Mouse (Mus musculus): ENCODE results near the gene Usp35. TPM values are rescaled to one million over a fixed set of nuclear protein-coding genes. Genes with fewer than 3 reads are reported as not detected.
A peak's percentile ranks its signal among the peaks of the same experiment; 100 is the strongest.

Gene Usp35
- polyA plus RNA-seq, 1 experiment, result 1.6 TPM

GRCm38 (mm10) chr7:97312856-97313255 is 19.0 kb downstream of the Usp35 start:
- Histone ChIP-seq H3K79me2 (ENCODE audit: control insufficient read depth, insufficient read depth) (no peaks in the 10 kb centered on the region), H3K4me2 (ENCODE audit: low read depth) (no peak overlapping the region), H3ac (ENCODE audit: control insufficient read depth, insufficient read length) (no peak overlapping the region), H3K27me3 (ENCODE audit: control insufficient read depth, insufficient read depth, insufficient read length) (no peaks in the 10 kb centered on the region), H3K4me3 (no peak overlapping the region), H3K36me3 (ENCODE audit: control insufficient read depth, insufficient read depth) (peaks cover 9% of the 10 kb centered on the region)
- no peak for TF ChIP-seq TCF12 (IDR thresholded peaks at IDR 0.05; ENCODE audit: insufficient read depth, poor library complexity, severe bottlenecking)
- no peak for TF ChIP-seq REST (IDR thresholded peaks at IDR 0.05; ENCODE audit: insufficient read depth, insufficient read length)
- TF ChIP-seq POLR2A (IDR thresholded peaks at IDR 0.05; ENCODE audit: insufficient read length, low read depth), result no peak
- no peak for TF ChIP-seq USF1 (IDR thresholded peaks at IDR 0.05; ENCODE audit: low read depth)
- TF ChIP-seq E2F4 (IDR thresholded peaks at IDR 0.05; ENCODE audit: insufficient read depth), result no peak
- no peak for TF ChIP-seq MAX (IDR thresholded peaks at IDR 0.05; ENCODE audit: low read depth)
- no peak for TF ChIP-seq POLR2AphosphoS2 (IDR thresholded peaks at IDR 0.05; ENCODE audit: insufficient read length, low read depth)
- no peak for TF ChIP-seq CEBPB (IDR thresholded peaks at IDR 0.05; ENCODE audit: insufficient read depth, poor library complexity, severe bottlenecking)
- no peak for TF ChIP-seq TCF3 (IDR thresholded peaks at IDR 0.05; ENCODE audit: insufficient read length, low read depth)
- TF ChIP-seq SRF (IDR thresholded peaks at IDR 0.05; ENCODE audit: control insufficient read depth, insufficient read length, low read depth), result no peak
- no peak for TF ChIP-seq MYOG (IDR thresholded peaks at IDR 0.05; ENCODE audit: control insufficient read depth in 1 of 3, insufficient read depth in 1 of 3, insufficient read length in 2 of 3, low read depth in 2 of 3)
- TF ChIP-seq MYOD1 (IDR thresholded peaks at IDR 0.05; ENCODE audit: control insufficient read depth in 1 of 3, insufficient read length in 2 of 3, low read depth in 2 of 3), result no peak

- no peak for TF ChIP-seq E2F4 (IDR thresholded peaks at IDR 0.05; ENCODE audit: insufficient read depth)
- TF ChIP-seq TCF12 (IDR thresholded peaks at IDR 0.05; ENCODE audit: insufficient read depth, poor library complexity, severe bottlenecking), result no peak
- no peak for TF ChIP-seq USF1 (IDR thresholded peaks at IDR 0.05; ENCODE audit: low read depth)
- no peak for TF ChIP-seq TCF3 (IDR thresholded peaks at IDR 0.05; ENCODE audit: insufficient read length, low read depth)
- no peak for TF ChIP-seq CEBPB (IDR thresholded peaks at IDR 0.05; ENCODE audit: insufficient read depth, poor library complexity, severe bottlenecking)
- TF ChIP-seq MAX (IDR thresholded peaks at IDR 0.05; ENCODE audit: low read depth), result no peak
- no peak for TF ChIP-seq POLR2AphosphoS2 (IDR thresholded peaks at IDR 0.05; ENCODE audit: insufficient read length, low read depth)
- Histone ChIP-seq H3K4me3 (no peak overlapping the region), H3K4me2 (ENCODE audit: low read depth) (no peak overlapping the region), H3K27me3 (ENCODE audit: control insufficient read depth, insufficient read depth, insufficient read length) (no peaks in the 10 kb centered on the region), H3ac (ENCODE audit: control insufficient read depth, insufficient read length) (no peak overlapping the region), H3K79me2 (ENCODE audit: control insufficient read depth, insufficient read depth) (no peaks in the 10 kb centered on the region), H3K36me3 (ENCODE audit: control insufficient read depth, insufficient read depth) (peaks cover 9% of the 10 kb centered on the region)
Observed at GRCm38 (mm10) chr7:97312196-97312595, 19.6 kb downstream of the Usp35 start.

GRCm38 (mm10) chr7:97311620-97312019 is 20.2 kb downstream of the Usp35 start:
- no peak overlapping the region for H3K4me3 ChIP-seq
- TF ChIP-seq REST (IDR thresholded peaks at IDR 0.05; ENCODE audit: insufficient read depth, insufficient read length), result no peak
- peak; percentile 28 for TF ChIP-seq POLR2A (IDR thresholded peaks at IDR 0.05; ENCODE audit: insufficient read length, low read depth)
- peak; percentile 56 for TF ChIP-seq POLR2AphosphoS2 (IDR thresholded peaks at IDR 0.05; ENCODE audit: insufficient read length, low read depth)
- TF ChIP-seq USF1 (IDR thresholded peaks at IDR 0.05; ENCODE audit: low read depth), result no peak
- H3K36me3 ChIP-seq (ENCODE audit: control insufficient read depth, insufficient read depth), result peaks cover 9% of the 10 kb centered on the region

GRCm38 (mm10) chr7:97310341-97310635 is 21.5 kb downstream of the Usp35 start:
- Histone ChIP-seq H3ac (ENCODE audit: control insufficient read depth, insufficient read length) (no peak overlapping the region), H3K79me2 (ENCODE audit: control insufficient read depth, insufficient read depth) (no peaks in the 10 kb centered on the region), H3K4me3 (no peak overlapping the region), H3K36me3 (ENCODE audit: control insufficient read depth, insufficient read depth) (peaks cover 13% of the 10 kb centered on the region), H3K27me3 (ENCODE audit: control insufficient read depth, insufficient read depth, insufficient read length) (no peaks in the 10 kb centered on the region), H3K4me2 (ENCODE audit: low read depth) (no peak overlapping the region)
- no peak for TF ChIP-seq MYOG (IDR thresholded peaks at IDR 0.05; ENCODE audit: control insufficient read depth in 1 of 3, insufficient read depth in 1 of 3, insufficient read length in 2 of 3, low read depth in 2 of 3)
- TF ChIP-seq CEBPB (IDR thresholded peaks at IDR 0.05; ENCODE audit: insufficient read depth, poor library complexity, severe bottlenecking), result no peak
- no peak for TF ChIP-seq MAX (IDR thresholded peaks at IDR 0.05; ENCODE audit: low read depth)
- TF ChIP-seq TCF12 (IDR thresholded peaks at IDR 0.05; ENCODE audit: insufficient read depth, poor library complexity, severe bottlenecking), result no peak
- TF ChIP-seq REST (IDR thresholded peaks at IDR 0.05; ENCODE audit: insufficient read depth, insufficient read length), result no peak
- TF ChIP-seq POLR2A (IDR thresholded peaks at IDR 0.05; ENCODE audit: insufficient read length, low read depth), result no peak
- TF ChIP-seq TCF3 (IDR thresholded peaks at IDR 0.05; ENCODE audit: insufficient read length, low read depth), result no peak
- no peak for TF ChIP-seq SRF (IDR thresholded peaks at IDR 0.05; ENCODE audit: control insufficient read depth, insufficient read length, low read depth)

More at GRCm38 (mm10) chr7:97311620-97312019, 20.2 kb downstream of the Usp35 start:
- Histone ChIP-seq H3K27me3 (ENCODE audit: control insufficient read depth, insufficient read depth, insufficient read length) (no peaks in the 10 kb centered on the region), H3K4me2 (ENCODE audit: low read depth) (no peak overlapping the region), H3ac (ENCODE audit: control insufficient read depth, insufficient read length) (no peak overlapping the region), H3K79me2 (ENCODE audit: control insufficient read depth, insufficient read depth) (no peaks in the 10 kb centered on the region)

GRCm38 (mm10) chr7:97309461-97310340 is 22.1 kb downstream of the Usp35 start:
- H3K27me3 ChIP-seq (ENCODE audit: control insufficient read depth, insufficient read depth, insufficient read length), result no peaks in the 10 kb centered on the region
- no peak overlapping the region for H3ac ChIP-seq (ENCODE audit: control insufficient read depth, insufficient read length)
- no peaks in the 10 kb centered on the region for H3K79me2 ChIP-seq (ENCODE audit: control insufficient read depth, insufficient read depth)
- no peak overlapping the region for H3K4me2 ChIP-seq (ENCODE audit: low read depth)
- TF ChIP-seq MYOD1 (IDR thresholded peaks at IDR 0.05; ENCODE audit: control insufficient read depth in 1 of 3, insufficient read length in 2 of 3, low read depth in 2 of 3), result no peak
- no peak for TF ChIP-seq POLR2AphosphoS2 (IDR thresholded peaks at IDR 0.05; ENCODE audit: insufficient read length, low read depth)
- no peak for TF ChIP-seq E2F4 (IDR thresholded peaks at IDR 0.05; ENCODE audit: insufficient read depth)
- no peak for TF ChIP-seq TCF12 (IDR thresholded peaks at IDR 0.05; ENCODE audit: insufficient read depth, poor library complexity, severe bottlenecking)
- no peak for TF ChIP-seq MAX (IDR thresholded peaks at IDR 0.05; ENCODE audit: low read depth)
- TF ChIP-seq REST (IDR thresholded peaks at IDR 0.05; ENCODE audit: insufficient read depth, insufficient read length), result no peak
- no peak for TF ChIP-seq CEBPB (IDR thresholded peaks at IDR 0.05; ENCODE audit: insufficient read depth, poor library complexity, severe bottlenecking)
- TF ChIP-seq MYOG (IDR thresholded peaks at IDR 0.05; ENCODE audit: control insufficient read depth in 1 of 3, insufficient read depth in 1 of 3, insufficient read length in 2 of 3, low read depth in 2 of 3), result no peak
- TF ChIP-seq SRF (IDR thresholded peaks at IDR 0.05; ENCODE audit: control insufficient read depth, insufficient read length, low read depth), result no peak
- no peak for TF ChIP-seq TCF3 (IDR thresholded peaks at IDR 0.05; ENCODE audit: insufficient read length, low read depth)
- no peak for TF ChIP-seq POLR2A (IDR thresholded peaks at IDR 0.05; ENCODE audit: insufficient read length, low read depth)
- TF ChIP-seq USF1 (IDR thresholded peaks at IDR 0.05; ENCODE audit: low read depth), result no peak
- H3K4me3 ChIP-seq, result no peak overlapping the region
- H3K36me3 ChIP-seq (ENCODE audit: control insufficient read depth, insufficient read depth), result peaks cover 13% of the 10 kb centered on the region
